Mouse (Mus musculus) testis, postnatal 14 days (tissue): Measurements from ENCODE around the gene Lins1.

ENCODE experiments used
- DNase-seq: peaks from one replicate; pipeline ENCODE4 v3.0.0; 2021; ENCODE audit warnings: low spot score

Lins1 gene

DNA sequence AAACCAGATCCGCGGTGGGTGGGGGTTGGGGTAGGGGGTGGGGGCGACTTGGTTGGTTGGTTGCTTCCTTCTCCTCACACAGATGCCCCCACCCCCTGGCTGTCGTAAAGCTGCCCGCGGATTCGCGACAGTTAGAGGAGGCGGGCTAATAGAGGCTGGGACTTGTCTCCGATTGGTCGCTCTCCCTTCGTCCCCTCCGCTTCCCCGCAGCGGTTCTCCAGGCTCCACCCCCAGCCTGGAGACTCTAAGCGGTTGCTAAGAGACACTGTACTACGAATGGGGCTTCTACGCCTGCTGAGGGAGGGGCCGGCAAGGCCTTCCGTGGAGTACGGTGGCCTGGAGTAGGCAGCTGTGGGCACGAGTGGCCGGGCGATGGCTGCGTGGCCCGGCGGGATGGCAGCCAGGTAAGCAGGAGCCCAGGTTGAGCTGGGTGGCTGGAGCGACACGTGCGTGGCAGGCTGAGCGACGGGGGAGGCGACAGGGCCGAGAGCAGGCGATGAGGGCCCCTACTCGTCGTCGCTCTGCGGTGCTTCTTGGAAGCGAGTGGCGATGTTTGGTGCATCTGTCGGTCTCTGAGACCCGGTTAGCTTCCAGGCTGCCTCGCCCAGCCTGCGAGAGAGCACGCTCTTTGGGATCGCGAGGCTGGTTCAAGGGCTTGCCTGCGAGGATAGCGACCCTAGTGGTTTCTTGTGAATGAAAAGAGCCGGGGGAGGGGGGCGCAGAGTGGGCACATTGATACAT, at the start of gene Lins1:
TSS of gene Lins1 (plus strand) at position 270 of the 741 bp plus-strand sequence.
- DNase-seq: peak; percentile 97

DNA sequence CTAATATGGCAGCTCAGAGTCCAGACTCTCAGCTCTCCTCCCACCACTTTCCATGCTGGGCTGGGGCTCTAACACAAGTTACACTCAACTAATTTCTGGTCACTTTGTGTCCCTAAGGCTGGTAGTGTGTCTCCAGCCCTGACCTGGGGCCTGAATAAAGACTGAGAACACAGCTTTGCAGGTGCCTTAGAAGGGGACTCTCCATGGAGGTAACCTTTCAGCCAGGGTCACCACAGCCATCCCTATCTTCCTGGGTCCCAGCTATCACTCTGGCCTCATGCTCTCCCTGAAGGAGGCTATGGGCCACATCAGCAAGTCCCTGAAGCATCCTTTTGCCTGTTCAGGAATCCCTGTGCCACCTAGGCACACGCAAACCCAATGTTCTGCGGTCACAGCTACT, 44.0 kb upstream of the Lins1 start:
- no peak for DNase-seq

DNA sequence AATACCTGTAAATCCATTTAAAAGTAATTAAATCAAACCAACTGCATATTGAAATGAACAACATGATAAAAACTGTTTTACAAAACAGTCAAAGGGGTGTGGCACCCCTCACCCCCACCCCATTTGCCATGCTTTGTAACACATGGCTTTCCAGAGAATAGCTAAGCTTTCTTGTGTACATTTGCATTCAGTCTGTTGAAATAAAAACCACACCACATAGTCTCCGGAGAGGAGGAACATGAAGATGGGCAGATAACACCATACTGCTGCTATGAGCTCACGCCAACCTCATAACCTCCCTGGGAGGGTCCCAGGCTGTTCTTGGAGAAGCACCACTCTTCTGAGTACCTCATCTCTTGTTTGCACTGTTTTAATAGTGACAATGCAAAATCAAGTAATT, 40.5 kb upstream of the Lins1 start:
- no peak for DNase-seq

DNA sequence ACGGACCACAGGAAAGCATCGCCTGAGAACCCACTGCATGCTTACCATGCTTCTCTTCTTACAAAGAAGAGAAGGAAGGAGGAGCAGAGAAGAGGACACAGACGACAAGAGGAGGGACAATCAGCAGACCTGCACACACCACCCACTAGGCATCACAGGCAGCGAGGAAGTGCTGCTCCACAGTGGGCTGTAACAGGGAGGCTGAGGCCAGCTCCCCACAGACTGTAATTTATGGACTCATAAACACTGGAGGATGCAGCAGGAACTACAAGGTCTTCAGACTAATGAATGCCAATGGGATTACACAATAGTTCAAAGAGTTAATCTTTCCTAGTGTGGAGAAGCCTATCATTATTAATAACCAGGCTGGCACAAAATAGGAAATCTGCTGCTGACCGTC, 38.8 kb upstream of the Lins1 start:
- DNase-seq: no peak

DNA sequence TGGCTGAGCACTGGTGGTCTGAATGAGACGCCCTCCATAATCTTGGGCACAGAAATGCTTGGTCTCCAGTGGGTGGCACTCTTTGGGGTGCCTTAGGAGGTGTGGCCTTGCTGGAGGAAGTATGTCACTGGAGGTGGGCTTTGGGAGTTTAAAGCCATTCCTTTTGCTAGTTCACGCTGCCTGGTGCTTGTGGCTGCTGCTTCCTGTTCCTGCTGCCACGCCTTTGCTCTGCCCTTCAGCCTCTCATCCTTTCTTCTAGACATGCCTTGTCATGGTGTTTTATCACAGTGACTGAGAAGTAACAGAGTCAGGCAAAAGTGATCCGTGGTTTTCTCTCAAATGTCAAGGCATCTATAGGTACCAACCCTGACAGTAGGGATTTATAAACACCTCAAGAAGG, 37.5 kb upstream of the Lins1 start:
- no peak for DNase-seq

DNA sequence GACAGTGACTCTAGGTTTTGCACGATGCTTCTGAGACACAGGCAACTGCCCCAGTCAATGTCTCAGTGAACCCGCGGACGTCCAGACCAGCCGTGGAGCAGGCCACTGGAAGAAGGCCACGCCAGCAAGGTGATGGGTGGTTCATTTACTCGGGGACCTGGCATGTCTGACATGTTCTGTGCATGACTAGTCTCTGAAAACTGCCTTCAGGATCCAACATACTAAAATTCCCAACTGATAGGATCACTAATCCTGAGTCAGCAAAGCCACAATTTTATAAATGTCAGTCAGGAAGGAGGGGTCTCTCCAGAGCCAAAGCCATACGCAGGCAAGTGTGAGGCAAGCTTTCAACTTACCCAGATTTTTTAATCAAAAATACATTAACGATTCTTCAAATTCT, 36.1 kb upstream of the Lins1 start:
- DNase-seq: no peak

DNA sequence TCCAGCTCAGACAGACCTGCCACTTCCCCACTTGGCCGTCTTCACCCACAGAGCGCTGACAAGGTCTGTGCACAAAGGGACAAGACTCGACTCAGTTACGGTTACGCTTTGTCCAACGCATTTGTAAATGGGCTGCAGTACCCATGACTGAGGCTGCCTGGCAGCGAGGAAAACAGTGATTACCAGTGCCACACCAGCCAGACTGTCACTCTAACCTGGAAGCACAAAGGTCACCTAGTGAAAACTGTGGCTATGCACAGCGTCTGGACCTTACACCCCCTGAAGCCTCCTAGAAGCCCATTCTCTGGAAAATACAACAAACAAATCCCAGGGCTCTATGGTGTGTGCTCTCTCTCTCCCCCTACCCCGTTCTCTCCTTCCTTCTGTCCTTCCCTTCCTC, 34.2 kb upstream of the Lins1 start:
- no peak for DNase-seq

DNA sequence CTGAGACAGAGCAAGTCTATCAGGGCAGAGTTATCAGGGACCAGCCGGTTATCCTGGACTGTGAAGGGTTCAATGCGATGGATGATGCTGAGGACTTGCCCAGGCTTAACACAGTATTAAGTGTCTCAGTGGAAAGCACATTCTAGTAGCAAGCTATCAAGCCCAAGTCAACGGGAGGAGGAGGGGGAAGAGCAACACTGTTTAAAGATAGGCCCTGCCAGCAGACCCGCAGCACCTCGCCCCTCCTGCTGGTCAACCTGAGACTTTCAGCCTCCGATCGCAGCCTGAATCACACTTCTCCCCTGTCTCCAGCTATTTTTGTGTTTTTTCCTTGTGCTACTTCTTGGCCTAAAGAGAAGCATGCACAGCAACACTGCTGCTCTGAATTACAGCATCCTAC, 29.4 kb upstream of the Lins1 start:
- DNase-seq: no peak

DNA sequence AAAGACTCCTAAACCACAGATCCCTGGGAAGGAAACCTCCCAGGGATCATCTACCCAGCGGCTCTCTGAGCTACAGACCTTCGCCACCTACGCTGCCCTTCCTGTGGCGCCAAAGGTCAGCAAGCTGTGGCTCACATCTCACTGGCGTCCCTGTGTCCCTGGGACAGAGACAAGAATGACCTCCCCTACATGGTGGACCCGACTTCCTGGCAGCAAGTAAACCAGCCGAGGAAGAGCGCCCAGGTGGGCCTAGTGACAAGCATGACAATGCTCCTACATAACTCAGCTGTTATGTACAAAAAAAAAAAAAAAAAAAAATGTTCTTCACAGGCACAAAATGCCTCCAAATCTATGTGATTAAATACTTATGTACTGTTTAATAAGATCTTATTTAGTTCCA, 28.7 kb upstream of the Lins1 start:
- DNase-seq: no peak

DNA sequence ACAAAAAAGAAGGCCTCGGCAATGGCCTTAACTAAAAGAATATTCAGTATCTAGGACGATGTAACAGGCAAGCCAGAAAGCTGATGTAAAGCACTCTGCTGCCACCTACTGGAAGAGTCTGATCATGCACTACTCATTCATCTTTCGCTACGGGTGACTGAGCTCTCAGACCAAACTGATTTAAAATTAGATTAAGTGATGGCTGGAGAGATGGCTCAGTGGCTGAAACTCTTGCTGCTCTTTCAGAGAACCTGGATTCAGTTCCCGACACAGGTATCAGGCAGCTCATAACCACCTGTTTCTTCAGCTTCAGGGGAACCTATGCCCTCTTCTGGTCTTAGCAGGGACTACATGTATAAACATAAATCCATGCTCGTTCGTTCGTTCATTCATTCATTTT, 28.1 kb upstream of the Lins1 start:
- peak; percentile 47 for DNase-seq

DNA sequence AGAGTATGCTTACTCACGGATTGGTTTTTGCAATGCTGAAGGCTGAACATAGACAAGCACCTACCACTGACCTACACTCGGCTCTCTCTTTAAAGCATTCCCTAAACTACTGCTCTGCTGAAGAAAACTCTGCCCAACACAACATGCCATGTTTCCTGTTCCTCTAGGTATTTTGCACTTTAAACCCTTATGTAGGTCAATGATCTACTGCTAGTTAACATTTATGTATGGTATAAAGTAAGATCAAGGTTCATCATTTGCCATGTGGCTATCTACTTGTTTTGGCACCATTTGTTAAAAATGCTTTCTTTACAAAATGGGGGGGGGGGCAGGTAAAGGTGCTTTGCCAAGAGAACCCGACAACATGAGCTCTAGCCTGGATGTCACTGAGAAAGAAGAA, 26.1 kb upstream of the Lins1 start:
- DNase-seq: no peak

DNA sequence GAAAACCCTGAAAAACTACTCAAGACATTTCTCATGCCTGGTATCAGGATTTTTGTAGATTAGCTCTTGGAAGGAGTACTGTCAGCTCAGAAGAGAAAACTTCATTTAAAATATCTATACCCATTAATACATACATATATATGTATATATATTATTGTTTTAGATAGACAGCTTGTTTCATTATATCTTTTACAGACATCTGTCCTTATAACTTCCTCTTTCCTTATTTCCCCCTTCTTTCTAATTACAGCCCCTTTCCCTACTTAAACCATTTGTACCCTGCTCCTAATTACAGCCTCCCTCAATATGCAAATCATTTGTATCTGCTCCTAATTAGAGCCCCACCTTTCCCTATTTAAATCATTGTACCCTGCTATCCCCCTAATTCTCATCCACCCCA, 22.6 kb upstream of the Lins1 start:
- no peak for DNase-seq

DNA sequence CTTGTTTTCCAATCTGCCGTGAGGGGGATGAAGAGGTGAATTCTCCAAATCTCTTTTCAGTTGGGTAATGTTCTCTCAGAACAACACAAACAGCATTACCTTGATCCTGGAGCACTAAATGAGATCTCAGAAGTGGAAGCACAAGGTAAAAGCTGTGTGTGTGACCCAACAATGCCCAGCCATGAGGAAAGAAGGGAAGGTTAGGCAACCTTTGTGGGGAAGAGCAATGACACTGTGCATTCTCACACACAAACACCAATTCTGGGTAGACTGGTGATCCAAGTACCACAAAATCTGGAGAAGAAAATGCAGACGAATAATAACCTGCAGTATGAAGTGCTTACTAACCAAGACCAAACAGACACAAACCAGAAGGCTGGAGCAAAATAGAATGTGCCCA, 13.9 kb upstream of the Lins1 start:
- no peak for DNase-seq

DNA sequence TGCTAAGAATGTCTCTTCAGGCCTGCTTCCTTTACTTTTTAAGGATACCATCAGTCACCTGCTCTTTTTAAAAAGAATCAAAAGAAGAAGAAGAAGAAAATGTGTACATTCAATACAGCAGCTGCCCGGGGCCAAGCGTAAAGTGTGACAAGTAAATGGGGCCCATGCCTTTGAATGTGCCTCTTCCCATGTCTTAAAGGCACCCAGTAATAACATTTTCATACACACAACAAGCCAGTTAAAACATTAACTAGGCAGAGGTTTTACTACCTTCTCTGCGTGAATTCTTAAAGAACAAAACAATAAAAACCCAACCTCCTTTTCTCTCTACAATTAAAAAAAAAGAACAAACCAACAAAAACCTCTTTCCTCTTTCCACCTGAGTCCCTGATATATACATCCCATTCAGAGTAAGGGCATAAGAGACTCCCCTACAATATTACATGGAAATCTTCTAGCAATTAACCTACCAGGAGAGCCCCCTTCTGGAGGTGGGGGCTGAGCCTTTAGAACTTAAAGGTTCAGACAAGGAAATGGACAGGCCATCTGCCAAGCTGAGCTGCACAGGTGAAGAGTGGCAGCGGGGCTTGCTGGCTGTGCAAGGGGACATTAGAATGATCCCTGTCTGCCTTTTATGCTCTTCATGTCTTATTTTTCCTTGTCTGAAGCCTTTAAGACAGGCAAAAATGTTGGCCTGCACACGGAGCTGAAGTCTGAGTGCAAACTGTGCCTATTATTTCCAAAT, 7.4 kb upstream of the Lins1 start:
- no peak for DNase-seq

DNA sequence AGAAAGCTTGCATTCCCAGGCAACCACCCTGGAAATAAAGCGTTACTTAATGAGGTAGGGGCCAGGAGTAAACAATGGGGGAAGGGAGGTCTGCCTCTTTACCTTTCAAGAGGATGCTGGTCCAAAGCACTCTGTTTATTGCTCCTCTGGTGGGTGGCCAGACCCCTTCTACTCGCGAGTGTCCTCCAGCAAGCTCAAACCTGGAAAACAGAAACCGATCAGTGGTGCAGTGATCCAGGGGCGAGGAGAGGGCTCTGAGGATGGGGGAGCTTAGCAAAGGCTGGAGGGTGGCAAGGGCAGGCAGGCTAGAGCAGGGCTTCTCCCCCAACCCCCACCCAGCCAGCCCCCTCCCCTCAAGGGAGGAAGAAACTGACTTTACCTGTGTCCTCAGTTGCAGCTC, 968 bp upstream of the Lins1 start:
- no peak for DNase-seq

DNA sequence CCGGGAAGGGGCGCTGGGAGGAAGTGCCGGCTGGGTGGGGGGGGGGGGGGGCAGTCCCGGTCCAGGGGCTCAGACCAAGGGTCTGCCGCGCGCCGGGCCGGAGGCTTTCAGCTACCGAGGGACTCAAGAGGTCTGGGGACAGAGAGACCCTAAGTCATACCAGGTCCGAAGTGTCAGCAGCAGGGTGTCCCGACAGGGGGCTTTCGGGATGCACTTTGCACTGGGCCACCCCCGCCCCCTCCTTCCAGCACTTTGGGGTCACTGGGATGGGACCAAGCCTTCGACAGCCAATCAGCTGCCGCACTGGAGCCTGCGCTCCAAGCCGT, 432 bp upstream of the Lins1 start, which contains the start of gene Asb7:
TSS of gene Asb7 (minus strand) at position 303 of the 326 bp plus-strand sequence.
- DNase-seq: no peak

DNA sequence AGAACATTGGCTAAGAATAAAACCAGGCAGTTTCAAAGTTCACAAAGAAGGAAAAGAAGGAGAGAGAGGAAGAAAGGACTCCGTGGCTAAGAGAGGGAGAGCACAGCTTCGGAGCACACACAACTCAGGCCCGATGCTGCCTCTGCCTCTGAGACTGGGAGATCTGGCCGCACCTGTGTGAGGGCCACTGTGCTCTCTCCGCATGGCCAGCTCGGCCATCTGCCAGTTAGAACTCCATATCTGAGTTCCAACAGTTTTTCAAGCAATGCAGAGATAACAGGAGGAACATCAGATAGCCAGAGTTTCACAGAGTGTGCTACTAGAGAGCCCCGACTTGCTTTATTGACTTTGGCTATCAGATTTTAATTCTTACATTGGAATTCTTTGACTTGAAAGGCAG, 4.8 kb downstream of the Lins1 start:
- DNase-seq: peak; percentile 53

DNA sequence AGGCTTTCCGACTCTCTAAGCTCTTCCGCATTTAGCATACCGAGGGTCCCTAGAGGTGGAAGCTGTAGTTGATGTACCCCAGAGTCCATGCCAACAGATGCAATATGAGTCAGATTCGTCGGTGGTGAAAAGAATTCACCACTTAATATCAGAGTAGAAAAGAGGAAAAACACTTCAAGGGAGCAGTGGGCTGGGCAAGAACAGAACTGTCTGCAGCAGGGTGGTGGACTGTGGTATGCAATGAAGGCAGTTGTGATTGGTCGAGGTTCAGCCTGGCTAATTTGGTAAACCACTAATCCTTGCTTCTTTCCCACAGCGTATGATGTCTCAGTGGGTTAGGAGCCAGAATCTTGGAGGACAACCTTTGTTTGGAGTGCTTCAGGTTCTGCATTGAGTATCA, 13.0 kb downstream of the Lins1 start:
- DNase-seq: no peak

DNA sequence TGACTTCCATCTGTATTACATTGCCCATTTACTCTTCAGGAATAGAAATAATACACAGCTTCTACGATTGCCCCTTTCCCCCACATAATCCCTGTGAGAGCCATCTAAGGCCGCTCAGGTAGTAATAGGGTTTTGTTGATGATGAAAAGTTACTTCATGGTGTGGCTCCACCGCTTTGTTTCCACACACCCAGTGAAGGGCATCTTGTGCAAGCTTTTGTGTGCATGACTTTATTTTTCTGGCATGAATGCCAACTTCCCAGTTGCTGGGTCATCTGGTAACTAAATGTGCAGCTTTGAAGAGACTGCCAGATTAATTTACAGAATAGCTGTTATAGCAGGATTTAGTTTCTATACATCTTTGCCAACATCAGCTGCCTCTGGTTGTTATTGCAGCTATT, 14.9 kb downstream of the Lins1 start:
- DNase-seq: no peak

DNA sequence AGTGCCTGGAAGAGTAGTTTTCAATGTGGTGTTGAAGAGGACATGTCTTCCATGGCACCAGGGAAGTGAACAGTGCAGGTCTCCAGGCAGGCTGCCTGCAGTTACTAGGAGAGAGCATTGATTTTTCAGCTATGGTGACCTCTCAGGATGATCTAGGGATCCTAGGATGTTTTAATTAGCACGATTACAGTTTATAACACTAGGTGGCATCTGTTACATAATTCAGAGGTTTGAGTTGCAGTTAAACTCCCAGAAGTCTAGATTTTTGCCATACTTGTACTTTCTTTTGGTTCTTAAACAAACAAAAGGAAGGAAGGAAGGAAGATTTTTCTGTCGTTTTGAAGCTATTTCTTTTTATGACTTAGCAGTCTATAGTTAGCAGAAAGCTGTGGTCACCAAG, 21.5 kb downstream of the Lins1 start:
- no peak for DNase-seq

DNA sequence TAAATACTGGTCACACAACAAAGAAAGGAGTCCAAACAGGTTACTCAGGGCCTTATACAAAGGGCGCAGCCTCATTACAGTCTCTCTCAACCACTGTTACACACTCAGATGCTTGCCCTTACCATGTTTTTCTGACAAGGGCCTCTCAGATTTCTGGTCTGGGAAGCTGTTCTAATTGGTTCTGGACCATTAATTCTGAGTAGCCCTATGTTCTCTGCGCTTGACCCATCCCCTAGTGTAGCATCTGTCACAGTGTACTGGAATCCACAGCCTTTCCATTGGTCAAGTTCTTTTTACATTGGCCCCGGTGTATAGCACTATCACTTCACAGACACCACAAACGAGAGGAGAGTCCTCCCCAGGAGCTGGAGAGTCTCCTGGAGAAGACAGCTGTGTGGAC, 34.8 kb downstream of the Lins1 start:
- no peak for DNase-seq

DNA sequence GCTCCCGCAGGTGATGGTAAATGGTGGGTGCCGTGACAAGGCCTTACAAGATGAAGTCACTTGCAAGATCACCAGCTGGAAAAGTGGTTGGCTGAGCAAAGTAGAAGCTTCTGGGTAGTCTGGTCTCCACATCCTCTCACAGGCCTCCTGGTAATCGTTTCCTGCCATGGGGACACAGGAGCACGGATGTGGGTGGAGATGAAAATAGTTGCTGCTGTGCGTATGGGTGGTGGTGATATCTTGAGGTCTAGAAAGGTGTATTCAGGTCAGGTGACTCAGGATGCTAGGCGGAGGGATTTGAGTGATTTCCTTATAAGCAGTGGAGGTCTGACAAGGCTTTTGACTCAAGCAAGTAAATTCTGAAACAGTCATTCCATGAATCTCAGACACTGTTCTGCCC, 35.3 kb downstream of the Lins1 start:
- DNase-seq: no peak

DNA sequence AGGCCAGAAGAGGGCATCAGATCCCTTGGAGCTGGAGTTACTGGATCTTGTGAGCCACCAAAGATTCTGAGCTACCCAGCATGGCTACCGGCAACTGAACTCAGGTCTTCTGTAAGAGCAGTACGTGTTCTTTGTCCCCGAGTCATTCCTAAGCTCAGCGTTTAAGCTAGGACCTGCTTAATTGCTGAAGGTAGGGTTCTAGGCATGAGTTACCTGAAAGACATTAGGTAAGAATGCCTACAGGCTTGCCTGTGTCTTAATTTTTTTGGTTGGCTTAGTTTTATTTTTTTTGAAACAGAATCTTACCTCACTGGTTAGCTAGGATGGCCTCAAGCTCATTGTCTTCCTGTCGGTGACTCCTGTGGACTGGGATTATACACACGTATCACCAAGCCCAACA, 38.4 kb downstream of the Lins1 start:
- no peak for DNase-seq

DNA sequence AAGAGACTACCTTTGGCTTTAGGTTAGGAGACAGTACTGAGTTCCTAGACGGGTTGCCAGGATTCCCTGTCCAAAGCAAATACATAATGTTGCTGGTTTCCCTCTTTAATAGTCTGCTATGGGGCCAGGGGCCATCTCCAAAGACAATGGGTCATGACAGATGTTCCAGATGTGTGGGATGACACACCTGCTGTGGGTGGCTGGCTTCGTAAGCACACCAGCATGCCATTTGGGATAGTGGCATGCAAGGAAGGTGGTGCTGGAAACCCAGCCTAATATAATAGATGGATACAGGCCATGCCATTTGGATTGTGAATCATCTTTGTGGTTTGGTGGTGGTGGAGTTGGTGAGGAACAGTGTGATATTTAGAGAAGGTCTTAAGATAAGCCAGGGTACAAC, 39.5 kb downstream of the Lins1 start:
- DNase-seq: no peak
